Mouse (Mus musculus) adrenal gland, adult 2 months (tissue): Measurements from ENCODE around the gene Olfr479. TPM values are rescaled to one million over a fixed set of nuclear protein-coding genes. Genes with fewer than 3 reads are reported as not detected.
"Not testable (repeated sequence)": the region's sequence is repeated elsewhere in the genome, so short reads cannot be mapped to it uniquely, and the experiment has no call there.

Experiments
- DNase-seq: peaks from one replicate; pipeline ENCODE4 v3.0.0; 2021
- long read RNA-seq: library from polyadenylated mRNA; stranded (forward); transcript quantifications from one replicate; pipeline ENCODE4 v2.0.0, GENCODE M21; 2021
- polyA plus RNA-seq: library from polyadenylated mRNA; depleted of rRNA; stranded (reverse); fragments of >200 nt; gene quantifications from 2 replicates; pipeline ENCODE4 v1.2.3, GENCODE M21; 2012; rRNA removed
- total RNA-seq, 2 experiments: library from RNA; stranded (reverse); gene quantifications; 2 replicates each; pipeline ENCODE4 v1.2.3; 2021

Olfr479 gene
- not detected for total RNA-seq
- polyA plus RNA-seq: not detected in 2 replicates
- long read RNA-seq: 0 reads

DNA sequence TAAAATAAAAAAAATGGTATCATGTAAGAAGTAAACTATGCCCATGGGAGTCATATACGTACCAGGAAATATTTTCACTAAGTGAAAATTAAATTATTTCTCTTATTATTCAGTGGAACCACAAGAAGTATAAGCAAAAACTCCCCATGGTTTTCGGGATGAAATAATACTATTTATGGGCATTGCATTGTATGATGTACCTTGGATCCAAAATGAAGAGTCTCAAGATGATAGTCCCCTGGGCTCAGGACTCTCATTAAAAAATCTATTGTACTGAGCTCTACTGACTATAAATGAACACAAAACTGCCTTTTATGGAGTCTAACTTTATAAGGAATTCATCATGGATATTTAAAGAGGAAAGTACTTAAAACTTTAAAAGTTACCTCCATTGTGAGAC lies at the start of gene Olfr479:
Gene Olfr479, plus strand, starts transcription at position 301 of the 400 bp plus-strand sequence.
- DNase-seq: no peak

DNA sequence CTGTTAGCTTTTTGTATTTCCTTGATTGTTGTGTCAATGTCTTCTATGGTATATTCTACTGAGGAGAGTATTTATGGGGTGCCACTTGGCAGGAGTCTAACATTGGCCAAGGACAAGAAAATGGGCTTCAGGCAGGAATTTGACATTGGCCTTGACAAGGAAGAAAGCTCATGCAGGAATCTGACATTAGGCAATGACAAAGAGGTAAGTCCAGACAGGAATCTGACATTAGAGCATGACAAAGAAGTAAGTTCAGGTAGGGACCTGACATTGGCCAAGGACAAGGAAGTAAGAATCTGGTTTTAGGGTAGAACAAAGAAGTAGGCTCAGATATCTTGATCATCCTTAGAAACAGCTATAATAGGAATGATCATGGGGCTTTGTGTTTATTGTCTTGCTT lies 36.2 kb upstream of the Olfr479 start:
- DNase-seq: not testable (repeated sequence)

DNA sequence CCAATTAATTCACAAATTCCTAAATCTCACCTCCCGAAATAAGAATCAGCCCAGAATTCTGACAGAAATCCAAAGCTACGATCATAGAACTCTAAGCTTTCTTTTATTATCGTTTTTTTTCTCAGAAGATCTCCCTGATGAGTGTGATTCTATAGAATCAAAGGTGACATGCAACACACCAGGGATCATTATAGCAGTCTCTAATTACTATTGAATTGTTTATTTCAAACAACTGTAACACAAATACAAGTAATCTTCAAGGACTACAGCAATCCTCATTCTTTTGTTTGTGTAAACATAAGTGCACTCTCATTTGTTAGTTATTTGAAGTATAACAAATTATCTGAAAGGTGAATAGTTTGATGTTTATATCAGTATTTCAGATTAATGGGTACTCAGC lies 16.6 kb upstream of the Olfr479 start, which contains the start of gene Olfr478:
Gene Olfr478, minus strand, starts transcription at position 101 of the 400 bp plus-strand sequence.
- DNase-seq: no peak

DNA sequence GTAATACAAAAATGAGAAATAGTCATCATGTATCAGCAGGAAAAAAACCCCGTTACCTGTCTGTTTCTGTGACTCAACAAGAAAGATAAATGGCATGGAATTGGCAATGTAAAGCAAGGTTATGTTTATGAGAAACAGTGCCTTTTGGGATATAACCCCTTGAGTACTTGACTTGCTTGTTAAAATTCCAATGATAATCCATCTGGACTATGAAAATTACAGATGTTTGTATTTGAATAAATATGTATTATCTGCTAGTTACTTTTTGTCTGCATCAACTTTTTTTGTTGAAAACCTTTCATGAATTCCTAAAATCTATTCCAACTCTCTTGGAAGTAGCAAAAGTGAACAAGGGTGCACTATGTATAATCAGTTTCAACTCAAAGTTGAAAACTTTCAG lies 16.8 kb downstream of the Olfr479 start, which contains the start of gene Olfr480:
Gene Olfr480, minus strand, starts transcription at position 101 of the 400 bp plus-strand sequence.
- DNase-seq: no peak

DNA sequence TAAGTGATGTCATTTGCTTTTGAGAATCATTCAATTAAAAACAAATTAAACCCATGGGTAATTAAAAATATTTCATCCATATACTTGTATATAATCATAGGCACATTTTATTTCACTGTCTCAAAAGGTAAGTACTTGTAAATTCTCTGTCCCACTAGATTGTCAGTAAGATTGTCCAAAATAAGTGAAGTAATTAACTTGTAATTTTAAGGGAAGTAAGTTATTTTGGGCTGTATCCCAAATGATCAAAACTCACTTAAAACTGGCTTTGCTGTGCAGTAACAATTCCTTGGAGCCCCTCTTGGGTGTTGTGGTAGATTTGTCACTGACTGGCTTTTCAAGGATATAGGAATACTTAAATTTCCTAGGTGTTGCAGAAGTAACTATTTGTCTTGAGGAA lies 29.1 kb downstream of the Olfr479 start, which contains the start of gene Olfr481:
Gene Olfr481, plus strand, starts transcription at position 301 of the 400 bp plus-strand sequence.
- DNase-seq: no peak

DNA sequence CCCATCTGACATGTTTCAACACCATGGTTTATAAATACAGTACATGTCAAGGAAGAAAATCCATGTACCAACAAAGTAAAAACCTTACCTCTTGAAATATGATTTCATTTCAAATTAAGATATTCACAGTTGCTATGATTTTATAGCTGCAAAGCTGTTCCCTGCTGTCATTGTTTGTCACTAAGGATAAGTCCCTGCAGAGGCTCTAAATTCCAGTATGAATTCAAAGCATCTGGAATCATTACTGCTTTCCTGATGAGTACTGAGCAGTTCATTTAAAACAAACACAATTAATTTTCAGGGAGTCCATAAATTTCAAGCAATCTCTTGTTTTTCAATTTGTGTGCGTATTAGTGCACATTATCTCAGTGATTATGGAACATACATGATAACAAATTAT lies 47.0 kb downstream of the Olfr479 start, which contains the start of gene Olfr482:
Gene Olfr482, minus strand, starts transcription at position 101 of the 400 bp plus-strand sequence.
- DNase-seq: no peak

DNA sequence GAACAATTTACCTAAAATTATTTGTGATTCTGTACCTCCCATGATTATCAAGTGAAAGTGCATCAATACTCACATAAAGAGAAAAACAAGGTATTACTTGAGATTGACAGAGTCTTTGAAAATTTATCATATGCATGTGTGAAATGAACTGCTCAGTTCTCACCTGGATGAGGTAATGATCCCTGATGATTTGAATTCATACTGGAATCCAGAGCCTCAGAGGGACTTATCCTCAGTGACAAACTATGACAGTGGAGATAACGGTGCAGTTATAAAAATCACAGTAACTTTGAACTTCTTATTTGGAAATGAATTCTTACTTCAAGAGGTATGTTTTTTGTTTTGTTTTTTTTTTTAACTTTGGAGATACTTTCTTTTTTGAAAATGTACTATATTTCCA lies 50.1 kb downstream of the Olfr479 start, which contains the start of gene Olfr483:
Gene Olfr483, plus strand, starts transcription at position 301 of the 400 bp plus-strand sequence.
- DNase-seq: no peak

Other genes starting within 250 kb of the Olfr479 start
- gene Ovch2, start 249.5 kb upstream of the Olfr479 start, total RNA-seq: not detected
- not detected in 2 replicates for gene Ovch2, start 249.5 kb upstream of the Olfr479 start, polyA plus RNA-seq
- not detected for gene Olfr467, start 238.4 kb upstream of the Olfr479 start, total RNA-seq
- not detected in 2 replicates for gene Olfr467, start 238.4 kb upstream of the Olfr479 start, polyA plus RNA-seq
- gene Olfr469, start 225.2 kb upstream of the Olfr479 start, total RNA-seq: not detected
- gene Olfr469, start 225.2 kb upstream of the Olfr479 start, polyA plus RNA-seq: not detected in 2 replicates
- gene Olfr470, start 203.2 kb upstream of the Olfr479 start, total RNA-seq: not detected
- gene Olfr470, start 203.2 kb upstream of the Olfr479 start, polyA plus RNA-seq: not detected in 2 replicates
- not detected for gene Olfr472, start 152.8 kb upstream of the Olfr479 start, total RNA-seq
- not detected in 2 replicates for gene Olfr472, start 152.8 kb upstream of the Olfr479 start, polyA plus RNA-seq
- not detected for gene Olfr473, start 120.2 kb upstream of the Olfr479 start, total RNA-seq
- not detected in 2 replicates for gene Olfr473, start 120.2 kb upstream of the Olfr479 start, polyA plus RNA-seq
- gene Olfr474, start 96.0 kb upstream of the Olfr479 start, total RNA-seq: not detected
- not detected in 2 replicates for gene Olfr474, start 96.0 kb upstream of the Olfr479 start, polyA plus RNA-seq
- not detected for gene Olfr476, start 85.9 kb upstream of the Olfr479 start, total RNA-seq
- not detected in 2 replicates for gene Olfr476, start 85.9 kb upstream of the Olfr479 start, polyA plus RNA-seq
- not detected for gene Olfr477, start 64.0 kb upstream of the Olfr479 start, total RNA-seq
- gene Olfr477, start 64.0 kb upstream of the Olfr479 start, polyA plus RNA-seq: not detected in 2 replicates
- gene Olfr478, start 16.7 kb upstream of the Olfr479 start, total RNA-seq: not detected
- gene Olfr478, start 16.7 kb upstream of the Olfr479 start, polyA plus RNA-seq: not detected in 2 replicates
- not detected for gene Olfr480, start 16.7 kb downstream of the Olfr479 start, total RNA-seq
- gene Olfr480, start 16.7 kb downstream of the Olfr479 start, polyA plus RNA-seq: not detected in 2 replicates
- gene Olfr481, start 29.2 kb downstream of the Olfr479 start, total RNA-seq: not detected
- gene Olfr481, start 29.2 kb downstream of the Olfr479 start, polyA plus RNA-seq: not detected in 2 replicates
- gene Olfr482, start 46.9 kb downstream of the Olfr479 start, total RNA-seq: 1 to 10 TPM; 1.5 to 3.5 TPM
- not detected in 2 replicates for gene Olfr482, start 46.9 kb downstream of the Olfr479 start, polyA plus RNA-seq
- gene Olfr483, start 50.2 kb downstream of the Olfr479 start, total RNA-seq: not detected
- not detected in 2 replicates for gene Olfr483, start 50.2 kb downstream of the Olfr479 start, polyA plus RNA-seq
- not detected for gene Olfr484, start 76.8 kb downstream of the Olfr479 start, total RNA-seq
- not detected in 2 replicates for gene Olfr484, start 76.8 kb downstream of the Olfr479 start, polyA plus RNA-seq
- not detected for gene Olfr485, start 109.2 kb downstream of the Olfr479 start, total RNA-seq
- gene Olfr485, start 109.2 kb downstream of the Olfr479 start, polyA plus RNA-seq: not detected in 2 replicates
- gene Olfr486, start 122.0 kb downstream of the Olfr479 start, total RNA-seq: not detected
- not detected in 2 replicates for gene Olfr486, start 122.0 kb downstream of the Olfr479 start, polyA plus RNA-seq
- not detected for gene Olfr487, start 163.9 kb downstream of the Olfr479 start, total RNA-seq
- gene Olfr487, start 163.9 kb downstream of the Olfr479 start, polyA plus RNA-seq: not detected in 2 replicates
- not detected for gene Olfr488, start 207.7 kb downstream of the Olfr479 start, total RNA-seq
- not detected in 2 replicates for gene Olfr488, start 207.7 kb downstream of the Olfr479 start, polyA plus RNA-seq
- not detected for gene Olfr490, start 238.2 kb downstream of the Olfr479 start, total RNA-seq
- gene Olfr490, start 238.2 kb downstream of the Olfr479 start, polyA plus RNA-seq: not detected in 2 replicates